Mouse (Mus musculus) layer of hippocampus, adult 2 months (tissue): ENCODE data around the gene Rtl10. TPM values are rescaled to one million over a fixed set of nuclear protein-coding genes. Genes with fewer than 3 reads are reported as not detected.

ENCODE experiments used
- DNase-seq, 2 experiments: peaks; one replicate each; pipeline ENCODE4 v3.0.0; 2022; ENCODE audit warnings: low spot score in 2 of 2
- H3K27ac ChIP-seq: fragments of 200-600 bp; 2 replicates; pipeline ENCODE4 v1.8.1; 2022
- H3K4me3 ChIP-seq: fragments of 200-600 bp; 2 replicates; pipeline ENCODE4 v1.8.1; 2022; ENCODE audit warnings: mild to moderate bottlenecking
- CTCF ChIP-seq: fragments of 200-600 bp; conservative IDR thresholded peaks from 2 replicates; pipeline ENCODE4 v1.8.1; 2022; ENCODE audit warnings: antibody characterized with exemption, mild to moderate bottlenecking, moderate library complexity
- total RNA-seq, 2 experiments: library from RNA; stranded (reverse); gene quantifications; 2 replicates each; pipeline ENCODE4 v1.2.3; 2021

Gene Rtl10
- total RNA-seq, 2 experiments from 2014 or later, result 7.0 to 11.4 TPM

- no peak overlapping the region for H3K27ac ChIP-seq
- no peak for DNase-seq
- no peak overlapping the region for H3K4me3 ChIP-seq
- TF ChIP-seq CTCF, result no peak
These were observed 38.8 kb downstream of the Rtl10 start for GRCm38 (mm10) chr16:18537407-18537990.

DNA sequence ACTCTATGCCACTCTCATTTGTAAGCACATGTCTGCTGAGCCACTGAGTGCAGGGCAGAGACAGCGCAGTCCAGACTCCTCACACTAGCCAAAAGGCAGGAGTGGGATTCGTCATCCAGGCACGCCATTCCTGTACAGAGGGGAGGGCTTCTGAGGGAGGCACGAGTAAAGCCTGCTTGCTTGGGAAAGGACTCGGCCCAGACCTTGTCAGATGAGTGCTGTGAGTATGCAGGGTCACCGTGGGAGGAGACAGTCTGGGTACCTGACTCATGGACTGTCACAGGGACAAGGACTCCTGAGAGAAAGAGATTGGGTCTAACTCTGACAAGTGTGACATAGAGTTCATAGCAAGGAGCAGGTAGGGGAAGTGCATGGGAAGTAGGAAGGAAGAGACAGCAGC lies 40.6 kb downstream of the Rtl10 start:
- H3K27ac ChIP-seq, result no peak overlapping the region
- no peak for TF ChIP-seq CTCF
- DNase-seq, result no peak
- H3K4me3 ChIP-seq, result no peak overlapping the region

- no peak for TF ChIP-seq CTCF
- H3K27ac ChIP-seq, result no peak overlapping the region
- DNase-seq, result no peak
- no peak overlapping the region for H3K4me3 ChIP-seq
These were observed 44.6 kb downstream of the Rtl10 start for GRCm38 (mm10) chr16:18543151-18543829.

GRCm38 (mm10) chr16:18547891-18548290 lies 49.2 kb downstream of the Rtl10 start:
- no peak for TF ChIP-seq CTCF
- DNase-seq, result no peak
- no peak overlapping the region for H3K27ac ChIP-seq
- H3K4me3 ChIP-seq, result no peak overlapping the region

Other genes starting within 250 kb of the Rtl10 start
- gene Gm49776, start 240.6 kb upstream of the Rtl10 start, total RNA-seq, result not detected
- gene Dgcr8, start 209.7 kb upstream of the Rtl10 start, total RNA-seq, result 10 to 100 TPM; 46.1 to 46.7 TPM
- 100 to 1,000 TPM; 128 to 130 TPM for gene Tango2, start 150.8 kb upstream of the Rtl10 start, total RNA-seq
- gene Arvcf, start 150.7 kb upstream of the Rtl10 start, total RNA-seq, result 10 to 100 TPM; 40.4 to 41.4 TPM
- 10 to 100 TPM; 19.7 to 21.4 TPM for gene Txnrd2, start 72.5 kb upstream of the Rtl10 start, total RNA-seq
- gene Comt, start 72.0 kb upstream of the Rtl10 start, total RNA-seq, result 10 to 100 TPM; 74.6 to 75.1 TPM
- 1 to 10 TPM; 5.8 to 6.0 TPM for gene Gnb1l, start 188 bp upstream of the Rtl10 start, total RNA-seq
- 1 to 10 TPM; 1.4 to 1.5 TPM for gene Tbx1, start 91.8 kb downstream of the Rtl10 start, total RNA-seq
- gene Gp1bb, start 123.5 kb downstream of the Rtl10 start, total RNA-seq, result 1 to 10 TPM; 1.0 to 1.4 TPM
- 100 to 1,000 TPM; 207 to 223 TPM for gene Gm49601, start 127.5 kb downstream of the Rtl10 start, total RNA-seq
- gene Sept5, start 131.1 kb downstream of the Rtl10 start, total RNA-seq, result 100 to 1,000 TPM; 560 to 619 TPM